Mouse (Mus musculus) C2C12 (cell line): ENCODE results near the gene Gpr156.

Experiments used
- CTCF ChIP-seq: IDR thresholded peaks from one replicate; pipeline ENCODE4 v1.5.1; 2011; ENCODE audit not compliant: control insufficient read depth, insufficient read depth, insufficient read length
- MAX ChIP-seq: IDR thresholded peaks from one replicate; pipeline ENCODE4 v1.6.1; 2011; ENCODE audit warnings: mild to moderate bottlenecking, control low read depth

DNA sequence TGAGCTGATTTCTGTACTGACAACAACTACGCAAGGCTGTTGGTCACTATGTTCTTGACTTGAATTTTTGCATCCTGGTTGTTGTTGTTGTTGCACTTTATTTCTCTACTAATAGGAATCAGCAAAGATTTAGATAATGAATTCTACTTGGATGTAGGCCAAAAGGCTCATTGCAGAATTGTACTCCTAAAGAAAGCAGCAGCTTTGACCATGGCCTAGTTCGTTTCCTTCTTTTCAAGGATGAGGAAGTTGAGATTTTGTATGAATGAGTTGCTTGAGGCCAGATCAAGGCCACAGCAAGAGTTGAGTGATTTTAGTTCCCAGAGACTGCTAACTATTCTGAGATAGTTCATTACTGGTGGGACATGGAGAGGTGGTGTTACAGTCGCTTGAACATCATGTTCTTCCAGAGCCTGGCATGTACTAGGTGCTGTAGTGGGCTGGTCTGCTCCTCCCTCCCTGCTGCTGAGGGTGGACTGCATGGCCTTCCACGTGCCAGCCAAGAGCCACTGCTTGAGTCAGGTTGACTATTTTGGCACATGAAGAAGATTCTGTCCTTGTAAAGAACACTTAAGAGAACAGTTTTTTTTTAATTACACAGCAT lies 45.1 kb upstream of the Gpr156 start:
- TF ChIP-seq CTCF (no peak), MAX (no peak)
